Mouse (Mus musculus): Measurements from ENCODE around the gene Mta3. TPM values are rescaled to one million over a fixed set of nuclear protein-coding genes. Genes with fewer than 3 reads are reported as not detected.

The Mta3 gene
- total RNA-seq, 1 experiment = 52.8 TPM

DNA sequence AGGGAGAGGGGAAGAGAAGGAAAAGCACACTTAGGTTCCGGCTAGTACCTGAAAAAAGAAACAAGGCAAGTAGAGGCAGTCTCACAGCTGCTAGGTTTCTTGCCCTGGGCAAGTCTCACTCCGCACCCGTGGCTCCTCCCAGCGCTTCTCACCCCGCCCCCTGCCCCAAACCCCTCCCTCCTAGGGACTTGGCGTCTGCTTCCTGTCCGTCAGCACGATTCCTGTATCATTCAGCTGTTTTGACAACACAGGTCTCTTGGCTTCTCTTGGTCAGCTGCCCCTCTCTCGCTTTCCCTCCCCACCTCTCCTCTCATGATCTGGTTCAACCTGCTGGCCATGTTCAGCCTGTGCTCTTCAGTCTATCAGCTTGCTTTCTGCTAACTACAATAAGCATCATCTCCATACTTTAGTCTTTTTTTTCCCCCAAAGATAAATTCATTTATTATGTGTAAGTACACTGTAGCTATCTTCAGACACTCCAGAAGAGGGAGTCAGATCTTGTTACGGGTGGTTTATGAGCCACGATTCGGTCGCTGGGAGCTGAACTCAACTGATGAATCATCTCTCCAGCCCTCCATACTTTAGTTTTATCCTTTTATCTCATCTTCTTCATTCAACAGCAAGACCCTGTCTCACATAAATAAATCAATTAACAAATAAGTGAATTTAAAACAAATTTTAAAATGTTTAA, 39.2 kb upstream of the Mta3 start:
- Histone ChIP-seq H3K4me1 (ENCODE audit: control insufficient read depth in 2 of 2, insufficient read depth in 2 of 2, low read length in 2 of 2, poor library complexity in 1 of 2) (peaks cover 7 to 8% of the 10 kb centered on the region in 2 experiments; a peak in 3 of 4 replicates), H3K9ac (ENCODE audit: insufficient read depth, low read depth, low read length, poor library complexity, severe bottlenecking) (peak overlapping the region; percentile 80), H3K9me3 (ENCODE audit: control insufficient read depth, insufficient read depth, low read depth, low read length) (peaks cover 2% of the 10 kb centered on the region; the same call in 1 of the 2 replicates), H3K4me3 (ENCODE audit: insufficient read depth in 1 of 2, low read depth in 1 of 2, low read length in 2 of 2, poor library complexity in 1 of 2, severe bottlenecking in 1 of 2) (peak overlapping the region; percentile 58 to 77), H3K36me3 (ENCODE audit: control insufficient read depth, insufficient read depth, low read length, poor library complexity, severe bottlenecking) (no peaks in the 10 kb centered on the region), H3K27ac (ENCODE audit: insufficient read depth, low read depth, low read length, poor library complexity, severe bottlenecking) (peak overlapping the region; percentile 95)
- peak; percentile 88 for DNase-seq (ENCODE audit: low read depth, low spot score)
- no peak for TF ChIP-seq MAFK (IDR thresholded peaks at IDR 0.05; ENCODE audit: insufficient read depth, low read depth, low read length)
- TF ChIP-seq CHD2 (IDR thresholded peaks at IDR 0.05; ENCODE audit: low read depth, low read length) = no peak
- TF ChIP-seq ZNF384 (IDR thresholded peaks at IDR 0.05; ENCODE audit: low read depth, low read length) = no peak
- no peak for TF ChIP-seq ZC3H11A (IDR thresholded peaks at IDR 0.05; ENCODE audit: borderline replicate concordance, low read depth, low read length)
- TF ChIP-seq HCFC1 (IDR thresholded peaks at IDR 0.05; ENCODE audit: borderline replicate concordance, insufficient read depth, low read length) = no peak
- in situ Hi-C loops (cut with MboI; ENCODE audit: low sequenced_read_pairs in 2 of 2, unreplicated experiment in 2 of 2) = no loop called here

GRCm38 (mm10) chr17:83667934-83668690, 37.9 kb upstream of the Mta3 start:
- Histone ChIP-seq H3K9me3 (ENCODE audit: control insufficient read depth, insufficient read depth, low read depth, low read length) (no peaks in the 10 kb centered on the region), H3K36me3 (ENCODE audit: control insufficient read depth, insufficient read depth, low read length, poor library complexity, severe bottlenecking) (no peaks in the 10 kb centered on the region), H3K27ac (ENCODE audit: insufficient read depth, low read depth, low read length, poor library complexity, severe bottlenecking) (peak overlapping the region; percentile 95), H3K4me1 (ENCODE audit: control insufficient read depth in 2 of 2, insufficient read depth in 2 of 2, low read length in 2 of 2, poor library complexity in 1 of 2) (peaks cover 9 to 10% of the 10 kb centered on the region in 2 experiments; a peak in 3 of 4 replicates), H3K4me3 (ENCODE audit: insufficient read depth in 1 of 2, low read depth in 1 of 2, low read length in 2 of 2, poor library complexity in 1 of 2, severe bottlenecking in 1 of 2) (no peak overlapping the region), H3K9ac (ENCODE audit: insufficient read depth, low read depth, low read length, poor library complexity, severe bottlenecking) (peak overlapping the region; percentile 67)
- TF ChIP-seq ZNF384 (IDR thresholded peaks at IDR 0.05; ENCODE audit: low read depth, low read length) (no peak; the same call in 1 of the 2 replicates), MAFK (IDR thresholded peaks at IDR 0.05; ENCODE audit: insufficient read depth, low read depth, low read length) (peak; percentile 94)
- in situ Hi-C loops (cut with MboI; ENCODE audit: low sequenced_read_pairs in 2 of 2, unreplicated experiment in 2 of 2) = no loop called here
- no peak for DNase-seq (ENCODE audit: low read depth, low spot score)

DNA sequence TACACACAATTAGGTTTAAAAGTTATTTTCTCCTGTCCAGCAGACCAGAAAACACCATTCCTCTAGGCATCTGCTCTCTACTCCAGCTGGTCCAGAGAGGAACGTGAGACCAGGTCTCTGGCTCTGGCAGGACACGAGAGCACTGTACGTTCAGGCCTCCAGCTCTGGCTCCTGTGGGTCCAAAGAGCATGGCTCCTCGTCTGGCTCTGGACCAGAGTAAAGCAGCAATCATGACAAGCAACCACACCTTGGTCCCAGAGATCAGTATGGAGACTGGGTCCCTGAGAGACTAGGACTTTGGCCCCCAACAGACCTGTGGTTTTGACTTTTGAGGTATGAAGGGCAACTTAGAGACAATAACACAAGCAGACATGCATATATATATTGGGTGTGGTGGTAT, 33.3 kb upstream of the Mta3 start:
- no peak overlapping the region for H3K4me3 ChIP-seq (ENCODE audit: insufficient read depth in 1 of 2, low read depth in 1 of 2, low read length in 2 of 2, poor library complexity in 1 of 2, severe bottlenecking in 1 of 2)
- in situ Hi-C loops (cut with MboI; ENCODE audit: low sequenced_read_pairs in 2 of 2, unreplicated experiment in 2 of 2) = no loop called here
- no peak overlapping the region for H3K9ac ChIP-seq (ENCODE audit: insufficient read depth, low read depth, low read length, poor library complexity, severe bottlenecking)
- peaks cover 5 to 11% of the 10 kb centered on the region in 2 experiments; a peak in 3 of 4 replicates for H3K4me1 ChIP-seq (ENCODE audit: control insufficient read depth in 2 of 2, insufficient read depth in 2 of 2, low read length in 2 of 2, poor library complexity in 1 of 2)
- DNase-seq (ENCODE audit: low read depth, low spot score) = no peak
- H3K27ac ChIP-seq (ENCODE audit: insufficient read depth, low read depth, low read length, poor library complexity, severe bottlenecking) = no peak overlapping the region
- H3K36me3 ChIP-seq (ENCODE audit: control insufficient read depth, insufficient read depth, low read length, poor library complexity, severe bottlenecking) = no peaks in the 10 kb centered on the region
- TF ChIP-seq ZC3H11A (IDR thresholded peaks at IDR 0.05; ENCODE audit: borderline replicate concordance, low read depth, low read length) (no peak), MAFK (IDR thresholded peaks at IDR 0.05; ENCODE audit: insufficient read depth, low read depth, low read length) (no peak), HCFC1 (IDR thresholded peaks at IDR 0.05; ENCODE audit: borderline replicate concordance, insufficient read depth, low read length) (no peak), CHD2 (IDR thresholded peaks at IDR 0.05; ENCODE audit: low read depth, low read length) (no peak), ZNF384 (IDR thresholded peaks at IDR 0.05; ENCODE audit: low read depth, low read length) (no peak)
- H3K9me3 ChIP-seq (ENCODE audit: control insufficient read depth, insufficient read depth, low read depth, low read length) = no peaks in the 10 kb centered on the region

- peak overlapping the region in 1 of 2 experiments; percentile 1; a peak in 1 of 4 replicates for H3K4me3 ChIP-seq (ENCODE audit: insufficient read depth in 1 of 2, low read depth in 1 of 2, low read length in 2 of 2, poor library complexity in 1 of 2, severe bottlenecking in 1 of 2)
- no peaks in the 10 kb centered on the region for H3K9me3 ChIP-seq (ENCODE audit: control insufficient read depth, insufficient read depth, low read depth, low read length)
- H3K4me1 ChIP-seq (ENCODE audit: control insufficient read depth in 2 of 2, insufficient read depth in 2 of 2, low read length in 2 of 2, poor library complexity in 1 of 2) = peaks cover 1 to 17% of the 10 kb centered on the region in 2 experiments; a peak in 2 of 4 replicates
- in situ Hi-C loops (cut with MboI; ENCODE audit: low sequenced_read_pairs in 2 of 2, unreplicated experiment in 2 of 2) = no loop called here
- H3K9ac ChIP-seq (ENCODE audit: insufficient read depth, low read depth, low read length, poor library complexity, severe bottlenecking) = no peak overlapping the region; the same call in 1 of the 2 replicates
- H3K36me3 ChIP-seq (ENCODE audit: control insufficient read depth, insufficient read depth, low read length, poor library complexity, severe bottlenecking) = no peaks in the 10 kb centered on the region
- TF ChIP-seq ZNF384 (IDR thresholded peaks at IDR 0.05; ENCODE audit: low read depth, low read length) = no peak
- TF ChIP-seq ZC3H11A (IDR thresholded peaks at IDR 0.05; ENCODE audit: borderline replicate concordance, low read depth, low read length) = no peak
- TF ChIP-seq HCFC1 (IDR thresholded peaks at IDR 0.05; ENCODE audit: borderline replicate concordance, insufficient read depth, low read length) = no peak
- TF ChIP-seq MAFK (IDR thresholded peaks at IDR 0.05; ENCODE audit: insufficient read depth, low read depth, low read length) = no peak
- TF ChIP-seq CHD2 (IDR thresholded peaks at IDR 0.05; ENCODE audit: low read depth, low read length) = no peak
- H3K27ac ChIP-seq (ENCODE audit: insufficient read depth, low read depth, low read length, poor library complexity, severe bottlenecking) = peak overlapping the region; percentile 94
- DNase-seq (ENCODE audit: low read depth, low spot score) = peak; percentile 45
These were observed 28.6 kb upstream of the Mta3 start for GRCm38 (mm10) chr17:83677370-83677769.
